Mouse (Mus musculus) kidney, adult 11 months (tissue): ENCODE data around the gene Htra1.

Experiments
- DNase-seq: peaks from one replicate; pipeline ENCODE4 v3.0.0; 2022

The Htra1 gene

DNA sequence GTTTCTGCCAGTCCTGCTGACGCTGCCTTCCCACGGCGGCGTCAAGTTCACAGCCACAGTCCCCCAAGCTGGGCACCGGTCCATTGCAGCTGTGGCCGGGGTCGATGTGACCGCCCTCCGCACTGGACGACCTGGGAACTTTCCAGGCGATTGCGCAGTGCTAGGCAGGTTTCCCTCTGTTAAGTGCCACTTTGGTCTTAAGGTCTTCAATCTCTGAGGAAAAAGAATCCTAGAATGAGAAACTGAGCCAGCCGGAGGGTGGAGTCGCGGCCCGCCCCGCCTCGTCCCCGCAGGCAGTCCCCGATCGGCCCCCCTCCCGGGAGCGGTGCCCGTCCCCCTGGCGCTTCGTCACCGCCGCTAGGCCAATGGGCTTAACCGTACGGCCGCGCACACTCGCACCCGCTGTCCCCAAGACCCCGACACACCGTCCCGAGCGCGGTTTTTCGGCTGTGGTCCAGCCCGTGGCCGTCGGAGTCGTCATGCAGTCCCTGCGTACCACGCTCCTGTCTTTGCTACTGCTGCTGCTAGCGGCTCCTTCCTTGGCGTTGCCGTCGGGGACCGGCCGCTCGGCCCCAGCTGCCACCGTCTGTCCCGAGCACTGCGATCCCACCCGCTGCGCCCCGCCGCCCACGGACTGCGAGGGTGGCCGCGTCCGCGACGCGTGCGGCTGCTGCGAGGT is at the start of gene Htra1:
Gene Htra1, plus strand, starts transcription at position 319 of the 679 bp plus-strand sequence.
- DNase-seq = peak; percentile 65

DNA sequence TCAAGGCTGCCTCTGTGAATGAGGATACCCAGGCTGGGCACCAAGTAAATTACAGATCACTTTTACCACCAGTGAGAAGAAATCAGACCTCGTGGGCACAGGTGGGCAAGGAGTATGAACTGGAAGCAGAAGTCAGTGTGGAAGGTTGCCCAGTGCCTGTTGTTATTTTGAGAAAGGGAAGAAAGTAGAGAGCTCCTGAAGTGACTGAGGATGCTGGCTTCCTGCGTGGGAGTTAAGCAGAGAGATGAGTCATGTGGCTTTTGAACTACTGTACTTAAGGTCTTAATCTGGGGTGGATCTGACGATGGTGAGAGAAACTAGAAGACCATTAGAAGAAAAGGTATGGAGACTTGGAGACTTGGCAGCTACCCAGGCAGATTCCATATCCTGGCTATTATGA is 49.7 kb upstream of the Htra1 start:
- DNase-seq = no peak

DNA sequence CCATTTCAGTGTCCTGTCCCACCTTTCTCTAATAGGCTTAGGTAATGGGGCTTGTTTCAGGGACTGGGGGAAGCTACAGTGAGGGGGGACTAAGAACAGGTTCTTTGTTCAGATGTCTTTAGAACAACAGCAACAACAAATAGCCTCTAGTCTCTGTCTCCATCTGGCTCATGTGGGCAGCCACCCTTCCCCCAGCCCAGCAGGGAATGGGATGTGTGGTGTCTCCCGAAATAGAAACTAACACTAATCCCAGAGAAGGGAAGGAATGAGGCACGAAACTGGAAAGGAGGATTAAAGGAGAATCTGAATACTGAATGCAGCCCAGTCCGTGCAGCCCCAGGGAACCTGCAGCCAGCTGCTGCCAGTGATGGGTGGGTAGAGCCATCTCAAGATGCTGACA is 48.0 kb upstream of the Htra1 start:
- DNase-seq = no peak

DNA sequence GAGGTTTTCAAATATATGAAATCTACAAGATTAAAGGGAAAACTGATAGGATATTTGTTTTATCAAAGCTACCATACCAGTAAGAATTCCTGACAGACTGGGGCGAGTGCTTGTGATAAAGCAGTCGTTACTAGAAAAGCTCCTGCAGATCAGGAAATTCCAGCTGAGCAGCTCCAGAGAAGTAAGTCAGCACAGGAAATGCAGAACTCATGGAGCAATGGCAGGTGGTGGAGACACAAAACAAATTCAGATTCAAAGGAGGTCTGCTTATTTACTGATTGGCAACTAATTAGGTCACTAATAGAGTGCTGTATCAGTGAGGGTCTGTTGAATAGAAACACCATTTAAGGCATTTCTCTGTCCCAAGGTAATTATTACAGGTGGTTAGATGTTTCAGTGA is 45.0 kb upstream of the Htra1 start:
- no peak for DNase-seq

DNA sequence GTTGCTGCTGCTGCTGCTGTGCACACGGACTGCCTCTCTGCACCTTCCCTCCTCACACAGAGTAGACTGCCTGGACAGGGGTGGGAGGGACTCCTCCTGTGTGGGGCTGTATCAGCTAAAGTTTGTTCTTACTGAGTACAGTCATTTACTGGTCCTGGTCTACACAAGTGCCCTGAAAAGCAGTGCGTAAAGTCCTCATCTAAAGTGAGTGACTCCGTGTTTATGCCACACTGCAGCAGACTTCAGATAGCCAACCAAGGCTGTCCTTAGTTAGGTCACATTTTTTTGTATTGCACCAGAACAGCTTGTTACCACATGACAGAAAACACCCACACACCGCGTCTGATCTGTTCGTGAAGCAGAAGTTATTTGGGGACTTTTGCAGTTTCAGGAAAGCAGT is 42.9 kb upstream of the Htra1 start:
- no peak for DNase-seq

DNA sequence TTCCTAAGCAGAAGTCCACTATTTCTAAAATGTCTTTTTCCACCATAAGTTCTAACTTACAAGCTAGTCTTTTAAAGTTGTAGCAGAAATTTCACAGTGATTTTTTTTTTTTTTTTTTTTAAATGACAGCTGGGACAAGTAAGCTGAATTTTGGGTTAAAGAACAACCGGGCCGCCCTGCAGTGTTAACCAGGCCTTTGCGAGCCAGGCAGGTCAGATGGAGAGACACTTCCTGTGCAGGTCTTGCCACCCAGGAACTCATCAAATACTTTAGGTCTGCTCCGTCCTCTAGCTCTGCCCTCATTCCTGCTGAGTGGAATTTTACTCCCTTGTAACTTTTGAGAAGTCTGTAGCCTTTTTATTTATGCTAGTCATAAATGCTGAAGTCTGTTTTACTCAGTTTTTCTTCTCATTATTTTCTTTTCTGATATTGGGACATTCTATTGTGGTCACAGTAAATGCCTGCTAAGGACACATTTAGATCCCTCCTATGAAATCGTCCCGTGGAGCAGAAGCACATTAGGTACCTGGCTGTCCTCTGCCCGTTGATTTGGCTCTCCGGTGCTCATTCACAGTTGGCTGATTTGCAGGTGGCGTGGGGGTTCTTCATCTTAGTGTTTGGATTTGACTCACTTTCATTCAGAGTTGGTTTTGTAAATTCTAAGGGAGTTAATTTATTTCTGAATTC is 40.8 kb upstream of the Htra1 start:
- DNase-seq = peak; percentile 68

DNA sequence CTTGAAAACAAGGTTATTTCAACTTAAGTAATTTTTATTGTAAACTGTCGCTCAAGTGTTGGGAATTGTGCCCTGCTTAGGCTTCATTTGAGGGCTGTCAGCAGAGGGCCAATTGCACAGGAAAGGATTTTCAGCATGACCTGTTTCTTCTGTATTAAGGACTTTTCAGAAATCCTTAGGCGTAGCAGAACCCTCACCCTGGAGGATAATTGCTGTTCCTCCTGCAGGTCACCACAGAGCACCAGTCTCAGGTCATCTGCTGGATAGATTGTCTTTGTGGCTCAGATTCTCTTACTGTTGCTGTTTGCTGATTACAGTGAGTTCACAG is 40.3 kb upstream of the Htra1 start:
- no peak for DNase-seq

DNA sequence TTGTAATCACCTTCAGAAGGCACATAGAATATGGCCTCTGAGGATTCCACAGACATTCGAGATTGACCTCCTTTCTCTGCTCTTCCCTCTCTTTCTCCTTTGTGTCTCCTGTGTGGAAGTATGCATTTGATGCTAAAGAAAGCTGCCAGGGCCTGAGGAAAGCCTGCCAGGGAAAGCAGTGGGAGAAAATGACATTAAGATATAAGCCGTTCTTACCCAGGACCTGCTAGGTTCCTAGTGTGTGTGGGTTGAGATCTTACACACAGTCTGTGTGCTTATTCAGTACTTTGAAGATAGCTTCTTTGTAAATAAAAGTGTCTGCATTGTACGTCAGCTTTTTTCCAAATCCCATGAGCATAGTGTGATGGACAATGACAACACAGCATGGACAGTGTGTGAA is 39.8 kb upstream of the Htra1 start:
- DNase-seq = no peak

DNA sequence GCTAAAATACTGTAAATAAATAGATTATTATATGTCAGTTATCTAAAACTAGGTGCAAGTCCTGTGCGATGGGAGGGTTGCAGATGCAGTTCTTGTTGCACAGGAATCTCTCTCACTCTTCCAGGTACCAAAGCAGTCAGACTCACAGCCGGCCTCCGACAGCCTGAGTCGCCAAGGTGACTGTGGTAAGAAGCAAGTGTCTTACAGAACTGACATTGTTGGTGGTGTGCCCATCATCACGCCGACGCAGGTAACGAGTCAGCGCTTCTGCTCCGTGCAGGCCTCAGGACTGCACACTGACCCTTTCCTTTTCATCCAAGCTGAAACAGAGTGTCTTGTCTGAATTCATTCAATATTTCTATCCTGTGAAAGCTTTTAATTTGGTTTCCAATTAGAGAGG is 38.7 kb upstream of the Htra1 start:
- no peak for DNase-seq

DNA sequence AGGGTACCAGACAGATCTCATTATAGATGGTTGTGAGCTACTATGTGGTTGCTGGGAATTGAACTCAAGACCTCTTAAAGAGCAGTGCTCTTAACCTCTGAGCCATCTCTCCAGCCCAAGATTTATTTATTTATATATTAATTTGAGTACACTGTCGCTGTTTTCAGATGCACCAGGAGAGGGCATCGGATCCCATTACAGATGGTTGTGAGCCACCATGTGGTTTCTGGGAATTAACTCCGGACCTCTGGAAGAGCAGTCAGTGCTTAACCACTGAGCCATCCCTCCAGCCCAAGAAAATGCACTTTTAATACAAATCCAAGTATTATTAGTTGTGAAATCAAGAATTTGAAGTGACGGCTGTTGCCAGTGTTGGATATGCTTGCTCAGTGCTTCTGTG is 37.5 kb upstream of the Htra1 start:
- peak; percentile 23 for DNase-seq

DNA sequence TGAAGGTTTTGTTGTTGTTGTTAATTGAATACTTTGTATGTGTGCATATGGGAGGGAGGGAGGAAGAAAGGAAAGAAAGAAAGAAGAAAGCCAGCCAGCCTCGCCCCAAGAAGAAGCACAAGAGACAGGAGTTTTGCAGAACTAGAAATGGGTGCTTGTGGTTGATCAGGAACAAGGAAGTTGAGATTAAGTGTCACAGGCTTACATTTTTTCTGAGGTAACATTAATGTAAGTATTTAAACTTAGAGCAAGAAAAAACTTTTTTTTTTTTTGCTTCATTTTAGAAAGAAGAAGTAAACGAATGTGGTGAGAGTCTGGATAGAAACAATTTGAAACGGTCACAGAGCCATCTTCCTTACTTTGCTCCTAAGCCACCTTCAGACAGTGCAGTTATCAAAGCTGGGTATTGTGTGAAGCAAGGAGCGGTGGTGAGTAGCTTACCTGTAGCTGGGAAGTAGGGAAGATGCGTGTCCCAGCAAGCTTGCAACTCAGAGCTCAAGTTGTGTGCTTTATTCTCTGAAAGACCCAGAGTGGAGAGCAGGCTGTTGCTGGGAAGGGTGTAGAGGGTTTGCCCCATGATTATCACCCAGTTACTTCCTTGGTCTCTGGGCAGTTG is 35.6 kb upstream of the Htra1 start:
- no peak for DNase-seq

DNA sequence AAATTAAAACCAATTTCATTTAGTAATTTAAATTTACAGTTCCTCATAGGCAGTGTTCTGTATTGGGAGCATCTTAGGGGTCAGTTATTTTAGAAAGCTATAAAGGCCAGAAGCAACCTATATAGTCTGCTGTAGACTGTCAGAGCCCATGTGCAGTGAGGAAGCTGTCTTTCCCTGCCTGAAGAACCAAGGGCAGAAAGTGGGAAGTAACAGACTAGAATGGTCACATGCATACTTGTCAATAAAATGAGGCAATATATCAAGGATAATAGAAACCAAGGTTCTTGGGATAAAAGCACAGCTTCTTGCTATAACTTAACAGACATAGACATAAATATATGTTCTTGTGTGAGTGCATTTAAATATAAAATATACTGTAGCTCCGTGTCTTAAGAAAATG is 33.0 kb upstream of the Htra1 start:
- DNase-seq = no peak

DNA sequence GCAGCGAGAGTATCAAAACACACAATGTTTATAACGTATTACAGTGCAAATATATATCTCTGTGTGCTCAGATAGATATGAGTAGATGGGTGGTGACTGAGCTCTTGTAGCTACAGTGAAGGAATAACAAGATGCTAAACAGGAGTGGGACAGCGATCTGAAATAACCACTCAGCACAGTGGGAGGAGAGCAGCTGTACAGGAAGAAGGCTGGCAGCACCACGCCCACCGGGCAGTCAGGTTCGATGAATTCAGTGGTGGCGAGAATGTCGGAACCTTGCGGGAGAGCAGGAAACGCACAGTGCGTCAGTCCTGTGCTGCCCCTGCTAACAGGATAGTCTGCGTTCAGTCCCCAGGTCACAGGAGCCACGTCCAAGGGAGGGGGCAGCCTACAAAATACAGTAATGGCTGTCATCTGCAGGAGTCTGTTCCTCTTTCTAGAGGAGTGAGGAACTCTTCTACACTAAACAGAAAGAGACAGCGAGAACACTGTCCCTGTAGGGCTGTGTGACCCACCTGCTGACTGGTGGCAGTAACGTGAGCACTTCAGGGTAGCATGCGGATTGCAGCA is 32.3 kb upstream of the Htra1 start:
- no peak for DNase-seq

DNA sequence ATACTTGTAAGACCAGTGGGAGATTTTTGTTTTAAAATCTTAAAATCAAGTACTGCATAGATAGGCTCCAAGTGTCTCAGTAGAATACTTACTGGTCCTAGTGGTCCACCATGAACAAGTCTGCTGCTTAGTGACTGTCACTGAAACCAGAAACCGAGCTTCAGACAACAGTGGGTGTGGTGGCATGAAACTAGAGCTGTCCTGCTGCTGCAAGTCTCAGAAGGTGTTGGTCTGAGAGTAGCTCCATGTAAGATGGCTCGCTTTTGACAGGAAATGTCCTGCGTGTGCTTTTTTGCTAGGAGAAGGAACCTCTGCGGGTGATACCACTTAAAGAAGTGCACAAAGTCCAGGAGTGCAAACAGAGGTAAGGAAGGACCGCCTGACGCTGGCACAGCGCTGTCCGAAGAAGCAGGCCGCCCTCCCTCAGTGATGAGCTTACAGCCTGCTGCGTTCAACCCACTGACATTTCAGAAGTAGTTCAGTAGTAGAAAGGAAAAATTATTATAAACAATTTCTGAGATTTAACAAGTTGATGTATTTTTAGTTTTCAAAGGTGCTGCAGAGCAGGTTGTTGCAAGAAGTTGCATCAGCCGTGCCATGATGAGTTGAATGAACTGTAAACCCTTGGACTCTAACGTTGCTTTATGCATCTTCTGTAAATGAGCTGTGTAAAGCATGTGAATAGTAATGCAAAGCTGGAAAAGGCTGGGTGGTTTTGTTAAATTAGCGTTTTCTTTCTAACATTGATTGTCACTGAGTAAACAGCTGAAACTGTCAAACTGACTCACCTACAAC is 31.1 kb upstream of the Htra1 start:
- DNase-seq = no peak

DNA sequence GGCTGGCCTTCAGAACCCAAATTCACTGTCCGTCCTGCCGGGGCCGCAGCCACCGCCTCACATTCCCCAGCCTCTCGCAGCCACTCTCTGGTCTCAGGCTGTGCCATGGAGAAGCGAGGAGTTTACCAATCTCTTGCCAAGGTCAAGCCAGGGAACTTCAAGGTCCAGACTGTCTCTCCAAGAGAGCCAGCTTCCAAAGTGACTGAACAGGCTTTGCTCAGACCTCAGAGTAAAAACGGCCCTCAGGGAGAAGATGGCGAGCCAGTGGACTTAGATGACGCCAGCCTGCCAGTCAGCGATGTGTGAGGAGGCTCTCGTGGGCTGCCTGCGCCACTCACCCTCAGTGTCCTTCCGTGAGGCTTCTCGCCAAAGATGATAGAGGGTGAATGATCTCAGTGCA is 25.1 kb upstream of the Htra1 start:
- no peak for DNase-seq

DNA sequence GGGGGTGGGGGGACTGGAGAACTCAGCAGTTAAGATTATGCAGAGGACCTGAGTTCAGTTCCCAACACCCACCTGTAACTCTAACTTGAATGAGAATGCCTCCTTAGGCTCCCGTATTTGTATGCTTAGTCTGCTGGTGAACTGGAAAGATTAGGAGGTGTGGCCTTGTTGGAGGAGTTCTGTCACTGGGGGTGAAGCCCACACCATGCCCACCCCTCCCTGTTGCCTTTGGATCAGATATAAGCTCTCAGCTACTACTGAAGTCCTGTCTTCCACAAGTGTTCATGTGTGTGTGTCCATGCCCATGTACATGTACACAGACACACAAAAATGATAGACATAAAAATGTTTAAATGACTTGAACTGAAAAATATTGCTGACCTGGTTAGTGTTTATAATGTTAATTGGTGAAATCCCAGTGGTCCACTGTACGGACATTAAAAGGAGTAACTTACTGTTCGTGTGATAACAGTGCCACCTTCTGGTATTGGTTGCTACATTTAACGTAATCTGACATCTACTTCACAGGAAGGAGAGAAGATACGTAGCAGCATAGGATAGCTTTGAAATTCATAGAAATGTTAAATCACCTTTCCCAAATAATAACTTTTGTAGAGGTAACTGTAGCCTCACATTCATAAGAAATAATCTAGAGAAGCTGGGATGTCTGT is 21.1 kb upstream of the Htra1 start:
- no peak for DNase-seq

DNA sequence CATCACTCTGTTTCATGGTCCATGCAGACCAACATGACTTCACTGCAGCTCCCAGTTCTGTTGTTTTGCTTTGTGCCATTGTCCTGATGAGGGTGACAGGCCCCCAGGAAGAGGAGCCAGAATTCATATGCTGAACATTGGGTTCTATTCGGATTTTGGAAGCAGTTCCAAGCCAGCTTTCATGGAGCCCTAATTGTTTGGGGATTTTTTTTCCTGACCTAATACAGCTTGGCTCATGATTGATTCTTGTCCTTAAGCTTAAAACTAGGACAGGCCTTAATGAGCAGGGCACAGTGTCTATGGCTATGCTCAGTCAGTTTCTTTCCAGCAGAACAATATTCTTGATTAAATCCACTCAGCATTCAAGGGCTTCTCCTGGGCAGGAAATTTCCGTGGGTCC is 17.7 kb upstream of the Htra1 start:
- no peak for DNase-seq

DNA sequence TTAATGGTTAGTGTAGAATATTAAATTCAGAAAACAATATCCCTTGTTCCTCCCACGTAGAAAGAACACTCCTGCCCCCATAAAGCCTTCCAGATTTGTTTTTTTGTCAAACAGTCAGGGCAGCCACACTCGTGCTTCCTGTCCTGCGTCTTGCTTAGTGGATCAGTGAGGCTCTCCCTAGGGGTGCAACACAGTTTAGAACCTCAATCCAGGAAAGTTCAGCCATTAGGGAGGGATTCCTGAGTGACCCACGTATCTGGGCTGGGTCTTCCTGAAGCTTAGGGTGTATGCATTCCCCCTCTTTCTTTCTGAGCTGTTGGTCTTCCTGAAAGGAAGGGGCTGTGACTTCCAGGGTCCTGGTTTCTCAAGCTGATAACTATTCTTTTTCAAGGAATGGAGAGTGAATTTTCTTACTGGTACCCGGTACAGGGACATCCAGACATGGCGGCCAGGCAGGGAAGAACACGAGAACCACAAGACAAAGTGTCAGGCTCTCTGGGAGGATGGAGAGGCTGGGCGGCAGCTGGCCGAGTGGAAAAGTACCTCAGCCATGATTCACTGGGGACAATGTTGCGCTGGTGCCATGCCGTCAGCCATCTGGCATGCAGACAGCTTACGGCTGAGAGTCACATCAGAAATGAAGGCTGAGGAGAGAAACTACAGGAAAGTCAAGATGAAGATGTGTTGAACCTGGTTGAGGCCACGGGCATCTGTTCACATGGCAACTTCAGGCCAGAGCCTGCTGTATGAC is 12.8 kb upstream of the Htra1 start:
- no peak for DNase-seq

DNA sequence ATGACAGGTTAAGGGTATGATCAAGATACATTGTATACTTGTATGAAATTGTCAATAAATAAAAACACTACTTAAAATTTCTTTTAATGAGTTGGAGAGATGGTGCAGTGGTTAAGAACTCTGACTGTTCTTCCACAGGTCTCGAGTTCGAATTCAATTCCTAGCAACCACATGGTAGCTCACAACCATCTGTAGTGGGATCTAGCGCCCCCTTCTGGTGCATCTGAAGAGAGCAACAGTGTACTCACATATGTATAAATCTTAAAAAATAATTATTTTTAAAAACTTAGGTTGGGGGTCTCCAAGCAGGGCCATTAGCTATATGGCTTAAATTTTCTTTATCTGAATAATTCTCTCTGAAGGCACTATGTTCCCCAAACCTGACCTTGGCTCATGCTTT is 5.5 kb upstream of the Htra1 start:
- no peak for DNase-seq

DNA sequence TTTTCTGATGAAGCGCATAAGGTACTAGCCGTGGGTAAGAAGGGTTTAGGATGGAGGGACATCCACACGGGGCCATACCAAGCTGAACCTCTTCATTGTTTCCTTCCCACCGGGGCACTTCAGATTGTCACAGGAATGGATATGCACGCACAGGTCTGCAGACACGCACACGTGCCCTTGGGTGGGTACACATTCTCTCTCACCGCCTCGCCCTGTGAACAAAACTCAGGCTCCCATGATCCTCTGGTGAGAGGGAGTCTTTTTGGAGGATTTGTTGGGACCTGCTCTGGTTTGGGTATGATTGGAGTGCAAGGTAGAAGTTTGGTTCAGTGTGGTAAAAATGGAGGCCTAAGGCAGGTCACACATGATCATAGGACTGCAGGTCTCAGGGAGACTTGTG is 3.0 kb upstream of the Htra1 start:
- DNase-seq = no peak

DNA sequence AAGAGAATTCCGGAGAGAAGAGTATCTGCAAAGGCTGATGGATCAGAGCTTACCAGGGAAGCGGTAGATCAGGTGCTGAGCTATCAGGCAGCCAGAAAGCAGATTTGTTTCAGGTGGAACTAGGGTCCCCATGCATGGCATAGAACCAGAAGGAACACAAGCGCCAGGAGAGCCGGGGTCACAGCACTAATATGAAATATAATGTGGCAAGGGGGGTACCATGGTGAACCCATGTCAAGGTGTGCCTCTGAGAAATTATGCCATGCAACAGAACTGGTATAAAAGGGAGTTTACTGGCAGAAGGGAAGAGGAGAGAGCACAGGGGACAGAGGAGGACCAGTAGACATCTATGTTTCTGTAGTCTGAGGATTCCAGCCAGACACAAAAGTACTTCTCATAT is 1.3 kb upstream of the Htra1 start:
- DNase-seq = no peak

DNA sequence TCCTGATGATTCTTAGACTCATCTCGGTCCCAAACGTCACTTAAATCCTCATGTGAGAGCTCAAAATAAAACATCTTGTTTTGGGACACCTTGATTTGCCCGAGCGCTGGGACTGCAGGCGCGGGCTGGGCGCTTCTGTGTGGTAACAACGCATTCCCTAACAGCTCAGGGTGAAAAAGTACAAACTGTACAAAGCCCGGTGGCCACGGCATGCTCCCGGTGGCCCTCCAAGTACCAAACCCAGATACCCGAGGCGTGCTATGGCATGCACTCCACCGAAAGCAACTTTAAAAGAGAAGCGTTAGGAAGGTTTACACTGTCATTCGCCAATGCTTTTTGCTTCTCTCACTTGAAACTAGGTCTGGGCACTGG is 504 bp upstream of the Htra1 start:
- no peak for DNase-seq
